Mouse (Mus musculus) left cerebral cortex, postnatal 4 days (tissue): ENCODE data around the gene Guk1. TPM values are rescaled to one million over a fixed set of nuclear protein-coding genes. Genes with fewer than 3 reads are reported as not detected.

Source experiments
- DNase-seq: peaks from one replicate; pipeline ENCODE4 v3.0.0-alpha.2; 2022
- intact Hi-C: fragments of 180-260 bp; cut with DNase I; formaldehyde crosslinking; loops from one replicate; pipeline ENCODE4 v1.15.1; 2025
- total RNA-seq, 2 experiments: library from RNA; stranded (reverse); gene quantifications; 2 replicates each; pipeline ENCODE4 v1.2.3; 2021

Gene Guk1
- total RNA-seq, 2 experiments from 2014 or later = 93.9 to 107 TPM

- intact Hi-C loops = no loop called here
- no peak for DNase-seq
Measured at GRCm38 (mm10) chr11:59134373-59134997, 57.5 kb downstream of the Guk1 start.

Other genes with a start within 250 kb of the Guk1 start
- 100 to 1,000 TPM; 299 to 314 TPM for gene Hist3h2ba, start 243.3 kb downstream of the Guk1 start, total RNA-seq
- gene Hist3h2a, start 237.5 kb downstream of the Guk1 start, total RNA-seq = 100 to 1,000 TPM in 1 of 2 experiments, 10 to 100 TPM in 1; 95.0 to 101 TPM
- gene Trim17, start 237.5 kb downstream of the Guk1 start, total RNA-seq = 1 to 10 TPM; 1.8 to 2.0 TPM
- 10 to 100 TPM; 26.0 to 27.0 TPM for gene Trim11, start 214.1 kb downstream of the Guk1 start, total RNA-seq
- gene Obscn, start 55.8 kb downstream of the Guk1 start, total RNA-seq = 1 to 10 TPM; 4.4 to 4.7 TPM
- 10 to 100 TPM in 1 of 2 experiments, 1 to 10 TPM in 1; 8.9 to 13.1 TPM for gene Iba57, start 28.5 kb downstream of the Guk1 start, total RNA-seq
- under 1 TPM; 0.86 to 0.89 TPM for gene Gjc2, start 9.0 kb downstream of the Guk1 start, total RNA-seq
- 10 to 100 TPM; 28.8 to 33.5 TPM for gene Mrpl55, start 10.3 kb upstream of the Guk1 start, total RNA-seq
- 10 to 100 TPM; 15.5 to 18.6 TPM for gene 2310033P09Rik, start 16.1 kb upstream of the Guk1 start, total RNA-seq
- gene Arf1, start 36.1 kb upstream of the Guk1 start, total RNA-seq = 100 to 1,000 TPM; 389 TPM
- not detected for gene Wnt3a, start 98.5 kb upstream of the Guk1 start, total RNA-seq
- 1 to 10 TPM; 3.4 to 4.3 TPM for gene Wnt9a, start 114.7 kb upstream of the Guk1 start, total RNA-seq
- not detected for gene Prss38, start 183.4 kb upstream of the Guk1 start, total RNA-seq